Mouse (Mus musculus) midbrain, postnatal 0 days (tissue): ENCODE measurements around the gene Vps35l. TPM values are rescaled to one million over a fixed set of nuclear protein-coding genes. Genes with fewer than 3 reads are reported as not detected.
A peak's percentile ranks its signal among the peaks of the same experiment; 100 is the strongest.

Experiments used
- ATAC-seq: fragments of 200-750 bp; cut with Nextera tagmentation; 2 replicates; pipeline ENCODE4 v1.8.0; 2017; ENCODE audit warnings: moderate number of reproducible peaks, mild to moderate bottlenecking, moderate TSS enrichment, moderate library complexity; ENCODE audit not compliant: low FRiP score
- DNase-seq: peaks from one replicate; pipeline ENCODE4 v3.0.0-alpha.2; 2015; ENCODE audit warnings: low spot score
- H3K27ac ChIP-seq: fragments of 300-500 bp; sonication (generic); 2 replicates; pipeline ENCODE4 v1.5.1; 2014; ENCODE audit warnings: low read depth, mild to moderate bottlenecking, low read length, mixed read lengths
- H3K27me3 ChIP-seq: fragments of 300-500 bp; sonication (generic); 2 replicates; pipeline ENCODE4 v1.6.1; 2014; ENCODE audit warnings: low read length, control low read depth, mixed read lengths; ENCODE audit not compliant: insufficient read depth
- H3K36me3 ChIP-seq: fragments of 300-500 bp; sonication (generic); 2 replicates; pipeline ENCODE4 v1.6.1; 2014; ENCODE audit warnings: low read length, control low read depth, mixed read lengths; ENCODE audit not compliant: insufficient read depth
- H3K4me1 ChIP-seq: fragments of 300-500 bp; sonication (generic); 2 replicates; pipeline ENCODE4 v1.6.1; 2014; ENCODE audit warnings: mild to moderate bottlenecking, control low read depth, antibody characterized with exemption, low read length, mixed read lengths; ENCODE audit not compliant: insufficient read depth
- H3K4me2 ChIP-seq: fragments of 300-500 bp; sonication (generic); 2 replicates; pipeline ENCODE4 v1.6.1; 2014; ENCODE audit warnings: low read depth, mild to moderate bottlenecking, low read length, mixed read lengths; ENCODE audit not compliant: poor library complexity, severe bottlenecking
- H3K4me3 ChIP-seq: fragments of 300-500 bp; sonication (generic); 2 replicates; pipeline ENCODE4 v1.5.1; 2014; ENCODE audit warnings: low read depth, mild to moderate bottlenecking, low read length, moderate library complexity
- H3K9ac ChIP-seq: fragments of 300-500 bp; sonication (generic); replicated peaks from 2 replicates; pipeline ENCODE4 v1.6.1; 2014; ENCODE audit warnings: mild to moderate bottlenecking, low read length, moderate library complexity, mixed read lengths; ENCODE audit not compliant: poor library complexity, severe bottlenecking
- H3K9me3 ChIP-seq: fragments of 300-500 bp; sonication (generic); 2 replicates; pipeline ENCODE4 v1.6.1; 2016; ENCODE audit warnings: low read length, control low read depth
- CTCF ChIP-seq: IDR thresholded peaks from 2 replicates; pipeline ENCODE4 v1.5.1; 2016; ENCODE audit warnings: antibody characterized with exemption, mild to moderate bottlenecking
- WGBS: fragments of 180-500 bp; shearing (Covaris S2); extraction: QIAGEN DNeasy Blood & Tissue Kit; methylation state at CpG from one replicate; pipeline ENCODE4 v1.1.7; 2014; 5-methylcytosine and 5-hydroxymethylcytosine counted together
- polyA plus RNA-seq: library from polyadenylated mRNA; unstranded; fragments of >200 nt; fragmentation: Nextera tagmentation; extraction: Ambion mirVana; gene quantifications from 2 replicates; pipeline ENCODE4 v1.2.1, GENCODE M21; 2015
- total RNA-seq: library from RNA; depleted of rRNA; stranded (reverse); fragments of >200 nt; gene quantifications from 2 replicates; pipeline ENCODE4 v1.2.3, GENCODE M21; 2014; rRNA removed

Gene Vps35l
- total RNA-seq (105 and 114 TPM in 2 replicates), polyA plus RNA-seq (89.4 and 93.2 TPM in 2 replicates)

GRCm38 (mm10) chr7:118739975-118740531 lies at the start of gene Vps35l:
Vps35l (plus strand) TSS chr7:118740226.
- Histone ChIP-seq H3K9me3 (no peaks in the 10 kb centered on the region), H3K36me3 (peaks cover 13% of the 10 kb centered on the region), H3K4me3 (peak within 1 kb of the TSS; percentile 77), H3K9ac (peak within 1 kb of the TSS; percentile 90), H3K4me2 (peak within 1 kb of the TSS; percentile 76), H3K4me1 (peaks cover 10% of the 10 kb centered on the region), H3K27me3 (no peaks in the 10 kb centered on the region), H3K27ac (peak within 1 kb of the TSS; percentile 89)
- ATAC-seq (peak; percentile 89), DNase-seq (peak; percentile 92)
- WGBS: under 1% methylated on average over 15 of the region's 16 CpGs
- TF ChIP-seq CTCF: peak; percentile 97

- DNase-seq: no peak
Observed at GRCm38 (mm10) chr7:118691287-118691686, 48.7 kb upstream of the Vps35l start.

GRCm38 (mm10) chr7:118696146-118696545 lies 43.9 kb upstream of the Vps35l start:
- TF ChIP-seq CTCF: no peak
- Histone ChIP-seq H3K4me2 (no peak overlapping the region), H3K36me3 (peaks cover 48% of the 10 kb centered on the region), H3K4me1 (no peaks in the 10 kb centered on the region), H3K9me3 (no peaks in the 10 kb centered on the region), H3K4me3 (no peak overlapping the region), H3K27me3 (no peaks in the 10 kb centered on the region), H3K9ac (no peak overlapping the region), H3K27ac (no peak overlapping the region)
- WGBS: 94% methylated on average over 6 of the region's 6 CpGs
- DNase-seq: no peak
- ATAC-seq: no peak

More at GRCm38 (mm10) chr7:118691287-118691686, 48.7 kb upstream of the Vps35l start:
- Histone ChIP-seq H3K27ac (no peak overlapping the region), H3K4me1 (no peaks in the 10 kb centered on the region), H3K9ac (no peak overlapping the region), H3K4me2 (no peak overlapping the region), H3K9me3 (no peaks in the 10 kb centered on the region), H3K36me3 (peaks cover 53% of the 10 kb centered on the region), H3K27me3 (no peaks in the 10 kb centered on the region), H3K4me3 (no peak overlapping the region)
- ATAC-seq: no peak
- no peak for TF ChIP-seq CTCF
- 95% methylated on average over 2 of the region's 2 CpGs for WGBS

- ATAC-seq (no peak), DNase-seq (no peak)
- WGBS: 78% methylated on average over 4 of the region's 4 CpGs
- Histone ChIP-seq H3K9ac (no peak overlapping the region), H3K27ac (no peak overlapping the region), H3K36me3 (peaks cover 38% of the 10 kb centered on the region), H3K27me3 (no peaks in the 10 kb centered on the region), H3K4me1 (no peaks in the 10 kb centered on the region), H3K9me3 (no peaks in the 10 kb centered on the region), H3K4me2 (no peak overlapping the region), H3K4me3 (no peak overlapping the region)
- TF ChIP-seq CTCF: no peak
Observed at GRCm38 (mm10) chr7:118697168-118697567, 42.9 kb upstream of the Vps35l start.

- 92% methylated on average over 9 of the region's 9 CpGs for whole genome bisulfite sequencing
- DNase-seq: no peak
- Histone ChIP-seq H3K9ac (no peak overlapping the region), H3K4me2 (no peak overlapping the region), H3K4me3 (no peak overlapping the region), H3K4me1 (0 out of 2 replicates have a peak, but pooled peaks cover 2% of the 10 kb centered on the region), H3K27me3 (no peaks in the 10 kb centered on the region), H3K9me3 (no peaks in the 10 kb centered on the region), H3K36me3 (peaks cover 31% of the 10 kb centered on the region), H3K27ac (no peak overlapping the region)
- TF ChIP-seq CTCF: no peak
- no peak for ATAC-seq
Observed at GRCm38 (mm10) chr7:118698882-118699281, 41.1 kb upstream of the Vps35l start.

- 93% methylated on average over 15 of the region's 15 CpGs for WGBS
- no peaks in the 10 kb centered on the region for H3K27me3 ChIP-seq
- H3K9me3 ChIP-seq: no peaks in the 10 kb centered on the region
- no peak overlapping the region for H3K9ac ChIP-seq
- H3K4me3 ChIP-seq: no peak overlapping the region
- H3K27ac ChIP-seq: no peak overlapping the region
- no peak overlapping the region; the same call in 1 of the 2 replicates for H3K4me2 ChIP-seq
- DNase-seq: no peak
- peaks cover 5% of the 10 kb centered on the region; the same call in 1 of the 2 replicates for H3K4me1 ChIP-seq
- no peak for TF ChIP-seq CTCF
- no peak for ATAC-seq
- 0 out of 2 replicates have a peak, but pooled peaks cover 5% of the 10 kb centered on the region for H3K36me3 ChIP-seq
Observed at GRCm38 (mm10) chr7:118703144-118703561, 36.9 kb upstream of the Vps35l start.
